Mouse (Mus musculus): ENCODE data around the gene Hoxb3. TPM values are rescaled to one million over a fixed set of nuclear protein-coding genes. Genes with fewer than 3 reads are reported as not detected.

Hoxb3 gene
- total RNA-seq, 1 experiment from 2014 or later, result 1.8 TPM

DNA sequence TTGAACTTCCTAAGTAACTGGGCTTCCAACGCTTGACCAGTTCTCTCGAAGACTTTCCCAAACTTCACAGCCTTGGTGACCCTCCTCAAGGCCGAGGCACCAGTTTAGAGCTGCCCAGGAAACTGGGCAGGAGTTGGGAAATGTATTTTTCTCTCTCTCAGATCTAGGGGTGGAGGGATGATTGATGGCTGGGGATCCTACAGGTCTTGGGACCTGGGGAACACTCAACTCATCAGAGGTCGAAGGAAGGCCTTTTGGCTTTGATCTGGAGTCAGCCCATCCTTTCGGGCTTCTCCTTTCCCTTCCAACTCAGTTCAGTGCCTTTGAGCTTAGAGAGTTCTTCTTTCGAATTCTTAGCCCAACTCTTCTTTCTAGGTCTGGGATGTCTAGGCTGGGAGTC lies 44.0 kb downstream of the Hoxb3 start:
- ATAC-seq (replicated peaks; ENCODE audit: insufficient number of reproducible peaks, low FRiP score, low TSS enrichment, poor library complexity, severe bottlenecking), result no peak

DNA sequence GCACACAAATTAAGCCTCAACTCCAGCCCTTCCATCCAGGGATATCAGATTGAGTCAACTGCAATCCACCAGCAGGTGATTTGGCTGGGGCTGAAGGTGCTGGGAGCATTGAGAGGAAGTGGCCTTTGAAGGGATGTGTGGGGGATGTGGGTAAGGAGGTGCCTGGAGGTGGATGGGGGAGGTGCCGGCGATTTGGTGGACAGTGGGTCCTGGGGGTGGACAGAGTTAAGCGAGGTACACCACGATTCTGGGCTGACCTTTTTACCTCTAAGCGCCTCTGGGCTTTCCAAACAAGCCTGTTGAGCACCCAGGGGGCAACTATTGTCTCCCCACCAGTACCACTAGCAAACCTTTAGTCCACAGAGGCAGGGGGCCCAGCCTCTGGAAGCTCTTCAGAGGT lies 45.6 kb downstream of the Hoxb3 start:
- no peak for ATAC-seq (replicated peaks; ENCODE audit: insufficient number of reproducible peaks, low FRiP score, low TSS enrichment, poor library complexity, severe bottlenecking)

GRCm38 (mm10) chr11:96369140-96369539 lies 46.0 kb downstream of the Hoxb3 start:
- no peak for ATAC-seq (replicated peaks; ENCODE audit: insufficient number of reproducible peaks, low FRiP score, low TSS enrichment, poor library complexity, severe bottlenecking)

GRCm38 (mm10) chr11:96371726-96372125 lies 48.6 kb downstream of the Hoxb3 start:
- no peak for ATAC-seq (replicated peaks; ENCODE audit: insufficient number of reproducible peaks, low FRiP score, low TSS enrichment, poor library complexity, severe bottlenecking)

- no peak for ATAC-seq (replicated peaks; ENCODE audit: insufficient number of reproducible peaks, low FRiP score, low TSS enrichment, poor library complexity, severe bottlenecking)
These were observed 49.4 kb downstream of the Hoxb3 start for GRCm38 (mm10) chr11:96372519-96372918.

- ATAC-seq (replicated peaks; ENCODE audit: insufficient number of reproducible peaks, low FRiP score, low TSS enrichment, poor library complexity, severe bottlenecking), result no peak
These were observed 51.7 kb downstream of the Hoxb3 start for GRCm38 (mm10) chr11:96374810-96375209.

- no peak for ATAC-seq (replicated peaks; ENCODE audit: insufficient number of reproducible peaks, low FRiP score, low TSS enrichment, poor library complexity, severe bottlenecking)
These were observed 60.3 kb downstream of the Hoxb3 start for GRCm38 (mm10) chr11:96383381-96383780.

DNA sequence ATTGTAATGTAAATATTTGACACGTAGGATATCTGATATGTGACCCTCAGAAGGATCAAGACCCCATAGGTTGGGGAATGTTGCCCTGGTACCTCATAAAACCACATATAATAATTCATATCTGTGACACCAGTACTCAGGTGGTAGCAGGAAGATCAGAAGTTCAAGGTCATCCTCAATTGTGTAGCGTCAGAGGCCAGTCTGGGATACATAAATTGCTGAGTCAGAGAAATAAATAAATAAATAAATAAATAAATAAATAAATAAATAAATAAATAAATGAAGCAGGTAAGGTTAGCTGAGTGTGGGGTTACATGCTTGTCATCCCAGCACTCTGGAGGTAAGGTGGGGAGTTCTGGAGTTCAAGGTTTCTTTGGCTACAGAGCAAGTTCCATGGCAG lies 64.5 kb downstream of the Hoxb3 start:
- ATAC-seq (replicated peaks; ENCODE audit: insufficient number of reproducible peaks, low FRiP score, low TSS enrichment, poor library complexity, severe bottlenecking), result no peak

- ATAC-seq (replicated peaks; ENCODE audit: insufficient number of reproducible peaks, low FRiP score, low TSS enrichment, poor library complexity, severe bottlenecking), result no peak
These were observed 73.9 kb downstream of the Hoxb3 start for GRCm38 (mm10) chr11:96396772-96397626.

Other genes starting within 250 kb of the Hoxb3 start
- gene Atp5g1, start 247.7 kb upstream of the Hoxb3 start, total RNA-seq (2017), result 1.6 to 31.3 TPM (median 27.1 TPM) in 3 replicates
- gene Calcoco2, start 211.4 kb upstream of the Hoxb3 start, total RNA-seq (2017), result not detected in 3 replicates
- gene Ttll6, start 189.5 kb upstream of the Hoxb3 start, total RNA-seq (2017), result not detected in 3 replicates
- not detected in 3 replicates for gene Hoxb13, start 129.0 kb upstream of the Hoxb3 start, total RNA-seq (2017)
- not detected in 3 replicates for gene Hoxb9, start 51.9 kb upstream of the Hoxb3 start, total RNA-seq (2017)
- gene Hoxb8, start 41.4 kb upstream of the Hoxb3 start, total RNA-seq (2017), result not detected in 3 replicates
- gene Hoxb7, start 36.7 kb upstream of the Hoxb3 start, total RNA-seq (2017), result not detected in 3 replicates
- not detected in 3 replicates for gene Hoxb6, start 30.9 kb upstream of the Hoxb3 start, total RNA-seq (2017)
- not detected in 3 replicates for gene Hoxb5, start 20.0 kb upstream of the Hoxb3 start, total RNA-seq (2017)
- 4.7 to 6.6 TPM (median 5.2 TPM) in 3 replicates for gene Hoxb4, start 5.1 kb upstream of the Hoxb3 start, total RNA-seq (2017)
- not detected in 3 replicates for gene Hoxb2, start 27.2 kb downstream of the Hoxb3 start, total RNA-seq (2017)
- not detected in 3 replicates for gene Hoxb1, start 42.4 kb downstream of the Hoxb3 start, total RNA-seq (2017)
- gene Skap1, start 141.3 kb downstream of the Hoxb3 start, total RNA-seq (2017), result 35.6 to 134 TPM (median 47.4 TPM) in 3 replicates